Mouse (Mus musculus) CH12.LX (cell line): ENCODE data around the gene Rundc3a. TPM values are rescaled to one million over a fixed set of nuclear protein-coding genes. Genes with fewer than 3 reads are reported as not detected.

ENCODE experiments used
- DNase-seq: peaks from one replicate; pipeline ENCODE4 v3.0.0-alpha.2; 2013; ENCODE audit errors: extremely low read depth
- H3K27ac ChIP-seq: 2 replicates; pipeline ENCODE4 v1.5.1; 2012; ENCODE audit warnings: low read depth, mild to moderate bottlenecking, control low read depth, moderate library complexity; ENCODE audit not compliant: insufficient read depth
- H3K27me3 ChIP-seq: replicated peaks from 2 replicates; pipeline ENCODE3; 2012; ENCODE audit warnings: inconsistent platforms
- H3K36me3 ChIP-seq, 2 experiments: replicated peaks in 1 of 2; 2 replicates each; pipeline versions ENCODE3 to v1.6.1; 2012; ENCODE audit warnings: inconsistent platforms in 1 of 2, low read length in 1 of 2, mild to moderate bottlenecking in 1 of 2, mixed read lengths in 1 of 2, moderate library complexity in 1 of 2; ENCODE audit not compliant: control insufficient read depth in 1 of 2, insufficient read depth in 1 of 2
- H3K4me1 ChIP-seq, 2 experiments: 2 replicates each; pipeline ENCODE4 v1.6.1; 2012; ENCODE audit warnings: inconsistent platforms in 1 of 2, moderate library complexity in 1 of 2; ENCODE audit not compliant: insufficient read depth in 2 of 2, control insufficient read depth in 1 of 2
- H3K4me2 ChIP-seq: 2 replicates; pipeline ENCODE4 v1.6.1; 2012; ENCODE audit warnings: low read depth, mild to moderate bottlenecking, control low read depth; ENCODE audit not compliant: poor library complexity, insufficient read depth, severe bottlenecking
- H3K4me3 ChIP-seq, 3 experiments: fragments of 150-350 bp in 1 of 3; sonication (generic) in 1 of 3; replicated peaks in 1 of 3; 2 replicates each; pipeline versions ENCODE3 to v1.5.1; 2011 to 2012; ENCODE audit warnings: low read depth in 2 of 3, low read length in 2 of 3, mild to moderate bottlenecking in 2 of 3, moderate library complexity in 2 of 3, control low read depth in 1 of 3, improper control_type of control experiment in 1 of 3, inconsistent platforms in 1 of 3, mixed read lengths in 1 of 3; ENCODE audit not compliant: poor library complexity in 1 of 3
- H3K79me2 ChIP-seq: replicated peaks from 2 replicates; pipeline ENCODE4 v1.6.1; 2012; ENCODE audit warnings: mild to moderate bottlenecking, moderate library complexity; ENCODE audit not compliant: control insufficient read depth, poor library complexity, insufficient read depth, severe bottlenecking; ENCODE audit errors: extremely low read depth
- H3K9ac ChIP-seq: 2 replicates; pipeline ENCODE4 v1.6.1; 2012; ENCODE audit warnings: low read depth, mild to moderate bottlenecking, control low read depth, moderate library complexity; ENCODE audit not compliant: insufficient read depth
- H3K9me3 ChIP-seq: replicated peaks from 2 replicates; pipeline ENCODE3; 2012; ENCODE audit warnings: low read length, inconsistent platforms, mixed read lengths
- CHD1 ChIP-seq: IDR thresholded peaks from 2 replicates; pipeline ENCODE4 v1.6.1; 2012; ENCODE audit warnings: low read depth, low read length, improper control_type of control experiment, inconsistent platforms
- CHD2 ChIP-seq: IDR thresholded peaks from 2 replicates; pipeline ENCODE4 v1.6.1; 2011; ENCODE audit warnings: low read length, improper control_type of control experiment
- CTCF ChIP-seq, 2 experiments: IDR thresholded peaks in 1 of 2; conservative IDR thresholded peaks in 1 of 2; 2 replicates each; pipeline ENCODE4 v1.5.1; 2011 to 2012; ENCODE audit warnings: low read depth in 2 of 2, low read length in 2 of 2, improper control_type of control experiment in 1 of 2, inconsistent platforms in 1 of 2, mild to moderate bottlenecking in 1 of 2, moderate library complexity in 1 of 2
- E2F4 ChIP-seq: IDR thresholded peaks from 2 replicates; pipeline ENCODE4 v1.6.1; 2011; ENCODE audit warnings: low read depth, low read length, improper control_type of control experiment; ENCODE audit not compliant: insufficient replicate concordance
- ELF1 ChIP-seq: IDR thresholded peaks from 2 replicates; pipeline ENCODE4 v1.6.1; 2014; ENCODE audit warnings: low read depth, mild to moderate bottlenecking, inconsistent platforms, low read length, improper control_type of control experiment
- ETS1 ChIP-seq: conservative IDR thresholded peaks from 2 replicates; pipeline ENCODE4 v1.6.1; 2012; ENCODE audit warnings: low read depth, mild to moderate bottlenecking, inconsistent platforms, low read length, improper control_type of control experiment, moderate library complexity
- IRF4 ChIP-seq: IDR thresholded peaks from 2 replicates; pipeline ENCODE4 v1.6.1; 2014; ENCODE audit warnings: low read depth, mild to moderate bottlenecking, inconsistent platforms, low read length, improper control_type of control experiment
- JUN ChIP-seq: IDR thresholded peaks from 2 replicates; pipeline ENCODE4 v1.6.1; 2011; ENCODE audit warnings: low read depth, mild to moderate bottlenecking, low read length, improper control_type of control experiment, moderate library complexity; ENCODE audit not compliant: insufficient read depth
- KAT2A ChIP-seq: IDR thresholded peaks from 2 replicates; pipeline ENCODE4 v1.6.1; 2012; ENCODE audit warnings: low read length, improper control_type of control experiment, inconsistent platforms; ENCODE audit not compliant: insufficient replicate concordance
- MAFK ChIP-seq: IDR thresholded peaks from 2 replicates; pipeline ENCODE4 v1.6.1; 2011; ENCODE audit warnings: low read length, improper control_type of control experiment; ENCODE audit not compliant: insufficient replicate concordance
- MEF2A ChIP-seq: IDR thresholded peaks from 2 replicates; pipeline ENCODE4 v1.6.1; 2014; ENCODE audit warnings: low read depth, mild to moderate bottlenecking, inconsistent platforms, low read length, improper control_type of control experiment, borderline replicate concordance
- MXI1 ChIP-seq: IDR thresholded peaks from 2 replicates; pipeline ENCODE4 v1.6.1; 2011; ENCODE audit warnings: mild to moderate bottlenecking, low read depth, low read length, improper control_type of control experiment
- MYC ChIP-seq: IDR thresholded peaks from 2 replicates; pipeline ENCODE4 v1.6.1; 2011; ENCODE audit warnings: low read depth, mild to moderate bottlenecking, improper control_type of control experiment, low read length
- NELFE ChIP-seq: IDR thresholded peaks from 2 replicates; pipeline ENCODE4 v1.6.1; 2011; ENCODE audit warnings: low read depth, low read length, improper control_type of control experiment
- POLR2A ChIP-seq: IDR thresholded peaks from 2 replicates; pipeline ENCODE4 v1.6.1; 2011; ENCODE audit warnings: low read depth, mild to moderate bottlenecking, improper control_type of control experiment, low read length
- POLR2AphosphoS2 ChIP-seq: IDR thresholded peaks from 2 replicates; pipeline ENCODE4 v1.6.1; 2011; ENCODE audit warnings: low read depth, low read length, improper control_type of control experiment
- RAD21 ChIP-seq: IDR thresholded peaks from 2 replicates; pipeline ENCODE4 v1.6.1; 2011; ENCODE audit warnings: low read depth, mild to moderate bottlenecking, low read length, improper control_type of control experiment, moderate library complexity
- RCOR1 ChIP-seq: conservative IDR thresholded peaks from 2 replicates; pipeline ENCODE4 v1.6.1; 2012; ENCODE audit warnings: low read depth, mild to moderate bottlenecking, inconsistent platforms, low read length, improper control_type of control experiment
- TBP ChIP-seq: conservative IDR thresholded peaks from 2 replicates; pipeline ENCODE4 v1.6.1; 2011; ENCODE audit warnings: low read depth, low read length, improper control_type of control experiment
- UBTF ChIP-seq: IDR thresholded peaks from 2 replicates; pipeline ENCODE4 v1.6.1; 2012; ENCODE audit warnings: low read depth, mild to moderate bottlenecking, inconsistent platforms, low read length, improper control_type of control experiment, moderate library complexity
- USF1 ChIP-seq: IDR thresholded peaks from 2 replicates; pipeline ENCODE4 v1.6.1; 2014; ENCODE audit warnings: low read depth, mild to moderate bottlenecking, inconsistent platforms, low read length, improper control_type of control experiment
- USF2 ChIP-seq: conservative IDR thresholded peaks from 2 replicates; pipeline ENCODE4 v1.6.1; 2011; ENCODE audit warnings: low read depth, low read length, improper control_type of control experiment
- ZC3H11A ChIP-seq: IDR thresholded peaks from 2 replicates; pipeline ENCODE4 v1.6.1; 2012; ENCODE audit warnings: low read depth, mild to moderate bottlenecking, inconsistent platforms, low read length, improper control_type of control experiment
- ZMIZ1 ChIP-seq: IDR thresholded peaks from 2 replicates; pipeline ENCODE4 v1.6.1; 2012; ENCODE audit warnings: low read depth, mild to moderate bottlenecking, inconsistent platforms, low read length, improper control_type of control experiment
- ZNF384 ChIP-seq: IDR thresholded peaks from 2 replicates; pipeline ENCODE4 v1.6.1; 2012; ENCODE audit warnings: low read depth, low read length, improper control_type of control experiment, inconsistent platforms
- dilution Hi-C: fragments of 300-500 bp; cut with MboI; formaldehyde crosslinking; loops from 2 replicates; pipeline ENCODE4 v1.14.3; 2020; ENCODE audit warnings: low sequenced_read_pairs; ENCODE audit not compliant: extremely low pct_unique_long_range_greater_than_20kb, extremely low pct_ligation_motif_present
- in situ Hi-C: fragments of 300-500 bp; cut with MboI; formaldehyde crosslinking; loops from 3 replicates; pipeline ENCODE4 v1.14.3; 2019; ENCODE audit warnings: low sequenced_read_pairs, low pct_ligation_motif_present, low pct_unique_long_range_greater_than_20kb, mixed read lengths
- polyA plus RNA-seq: library from polyadenylated mRNA; unstranded; fragments of >175 nt; gene quantifications from 2 replicates; pipeline ENCODE4 v1.2.1, GENCODE M21; 2012; ENCODE audit warnings: low read depth; ENCODE audit not compliant: insufficient read length
- total RNA-seq, 2 experiments: library from RNA; depleted of rRNA; stranded (reverse); fragments of 300-350 nt in 1 of 2; fragments of >200 nt in 1 of 2; gene quantifications; 2 replicates each; pipeline ENCODE4 v1.2.3; 2012 to 2014

Gene Rundc3a
- total and polyA plus RNA-seq, 3 experiments: 1.4 to 16.3 (median 3.3) TPM

DNA sequence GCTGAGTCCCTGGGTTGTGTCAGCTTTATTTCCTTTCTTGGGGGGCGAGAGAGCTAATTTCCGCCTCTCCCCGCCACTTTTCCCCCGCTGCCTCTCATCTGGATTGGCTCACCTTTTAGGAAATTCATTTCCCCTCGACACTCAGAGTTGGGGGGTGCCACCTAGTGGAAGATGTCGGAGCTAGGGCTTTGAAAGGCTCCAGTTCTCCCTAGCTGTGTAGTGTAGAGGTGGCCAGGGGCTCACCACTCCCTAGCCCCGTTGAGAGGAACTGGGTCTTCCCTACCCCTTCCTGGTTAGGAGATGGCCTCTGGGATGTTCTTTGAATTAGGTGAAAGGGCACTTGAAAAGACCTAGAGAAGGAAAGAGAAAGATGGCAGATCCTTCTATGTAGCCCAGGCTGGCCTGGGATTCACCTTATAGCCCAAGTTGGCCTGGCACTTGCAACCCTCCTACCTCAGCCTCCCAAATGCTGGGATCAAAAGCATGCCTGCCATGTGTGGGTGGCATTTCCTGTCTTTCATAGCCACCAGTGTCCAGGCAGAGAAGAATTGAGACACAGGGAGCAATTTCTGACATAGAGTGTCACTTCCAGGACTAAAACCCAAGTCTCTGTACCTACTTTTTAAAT, 37.9 kb downstream of the Rundc3a start (continued):
- TF ChIP-seq CHD1 (peak; percentile 92; the same call in 1 of the 2 replicates), RCOR1 (no peak), POLR2A (no peak; the same call in none of the 2 replicates), ETS1 (peak; percentile 44; the same call in 1 of the 2 replicates), UBTF (no peak), MEF2A (no peak), CTCF (conservative IDR thresholded peaks at IDR 0.05 in 1 of 2, IDR thresholded peaks at IDR 0.05 in 1 of 2; ENCODE audit: low read depth in 2 of 2, low read length in 2 of 2) (peak; percentile 27 to 92; a peak in 3 of 4 replicates)

DNA sequence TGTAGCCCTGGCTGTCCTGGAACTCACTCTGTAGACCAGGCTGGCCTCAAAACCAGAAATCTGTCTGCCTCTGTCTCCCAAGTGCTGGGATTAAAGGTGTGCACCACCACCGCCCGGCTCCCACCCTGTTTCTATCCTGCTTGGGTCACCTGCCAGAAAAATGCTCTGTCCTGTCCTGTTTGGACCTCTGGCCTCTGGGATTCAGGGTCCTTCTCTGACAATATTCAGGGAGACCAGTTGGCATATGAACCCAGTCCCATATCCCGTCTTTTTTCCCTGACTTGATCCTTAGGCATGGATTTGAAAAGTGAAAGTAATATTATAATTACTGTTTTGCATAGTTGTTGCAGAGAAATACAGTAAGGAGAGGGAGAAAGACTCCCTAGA, 38.5 kb downstream of the Rundc3a start:
- no peaks in the 10 kb centered on the region for H3K27me3 ChIP-seq
- dilution Hi-C loops: no loop called here
- H3K4me3 ChIP-seq: peak overlapping the region; percentile 38 to 60 (median 43)

DNA sequence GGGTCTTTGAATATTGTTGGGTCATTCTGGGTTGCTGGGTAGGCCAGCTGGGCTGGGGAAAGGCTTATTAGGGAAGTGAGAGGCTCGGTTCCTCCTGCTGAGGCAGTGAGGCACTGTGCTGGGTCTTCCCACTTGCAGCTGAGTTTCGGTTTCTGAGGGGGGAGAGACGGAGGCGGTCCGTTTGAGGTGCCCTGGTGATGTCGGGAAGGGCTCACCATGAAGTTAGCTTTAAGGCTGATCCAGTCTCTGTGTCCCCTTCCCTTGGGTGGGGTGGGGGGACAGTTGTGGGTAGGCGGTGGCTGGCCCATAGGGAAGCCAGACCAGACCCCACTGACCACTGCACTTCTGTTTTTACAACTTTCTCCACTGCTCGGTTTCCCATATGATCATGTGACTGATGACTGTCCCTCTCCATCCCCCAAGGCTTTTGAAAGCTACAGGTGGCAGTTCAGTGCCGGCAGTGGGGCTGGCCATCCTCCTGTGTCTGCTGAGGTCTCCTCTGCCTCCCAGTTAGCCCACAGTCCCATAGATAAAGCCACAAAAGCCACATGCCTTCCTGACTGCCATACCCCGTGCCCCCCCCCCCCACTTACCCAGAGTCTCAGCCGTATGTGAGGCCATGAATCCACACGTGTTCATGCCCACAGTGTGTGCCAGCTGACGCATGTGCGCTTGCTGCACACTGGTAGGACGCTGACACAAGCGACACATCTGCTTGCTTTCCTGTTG, 39.1 kb downstream of the Rundc3a start:
- in situ Hi-C loops (loop anchor here (5.0 kb wide), 1 partner anchor 130 kb away; no protein-coding TSS in a partner anchor), dilution Hi-C loops (no loop called here)
- no peaks in the 10 kb centered on the region for H3K79me2 ChIP-seq
- peak overlapping the region; percentile 14; the same call in 1 of the 2 replicates for H3K9ac ChIP-seq
- peak overlapping the region; percentile 41 for H3K4me2 ChIP-seq
- peaks cover 21 to 35% of the 10 kb centered on the region in 2 experiments for H3K36me3 ChIP-seq
- peak; percentile 99 for DNase-seq
- H3K9me3 ChIP-seq: peaks cover 14% of the 10 kb centered on the region
- peaks cover 27 to 53% of the 10 kb centered on the region in 2 experiments for H3K4me1 ChIP-seq
- H3K27ac ChIP-seq: peak overlapping the region; percentile 88
- peak overlapping the region; percentile 24 to 60 (median 43) for H3K4me3 ChIP-seq
- H3K27me3 ChIP-seq: no peaks in the 10 kb centered on the region
- TF ChIP-seq USF2 (peak; percentile 85), MAFK (peak; percentile 90), POLR2A (peak; percentile 68), CTCF (conservative IDR thresholded peaks at IDR 0.05 in 1 of 2, IDR thresholded peaks at IDR 0.05 in 1 of 2; ENCODE audit: low read depth in 2 of 2, low read length in 2 of 2) (no peak), MXI1 (peak; percentile 90), RCOR1 (peak; percentile 99), ETS1 (peak; percentile 98), CHD1 (no peak), MEF2A (peak; percentile 89), RAD21 (no peak), TBP (peak; percentile 78), CHD2 (peak; percentile 86), JUN (no peak; the same call in 1 of the 2 replicates), IRF4 (peak; percentile 98), NELFE (no peak; the same call in 1 of the 2 replicates), ZNF384 (no peak), ZC3H11A (no peak), E2F4 (no peak), MYC (peak; percentile 93)

More for the DNA sequence above, 38.5 kb downstream of the Rundc3a start:
- in situ Hi-C loops: loop anchor here (5.0 kb wide), 1 partner anchor 129 kb away; no protein-coding TSS in a partner anchor
- Histone ChIP-seq H3K36me3 (peaks cover 21 to 32% of the 10 kb centered on the region in 2 experiments), H3K79me2 (no peaks in the 10 kb centered on the region), H3K9ac (no peak overlapping the region), H3K4me2 (peak overlapping the region; percentile 73), H3K9me3 (peaks cover 9% of the 10 kb centered on the region), H3K27ac (peak overlapping the region; percentile 78), H3K4me1 (peaks cover 27 to 53% of the 10 kb centered on the region in 2 experiments)
- TF ChIP-seq TBP: 0 out of 2 replicates have a peak, but pooled peaks have one; percentile 30
- peak; percentile 86; the same call in 1 of the 2 replicates for TF ChIP-seq CHD1
- TF ChIP-seq ELF1: no peak
- TF ChIP-seq KAT2A: 0 out of 2 replicates have a peak, but pooled peaks have one; percentile 10
- no peak; the same call in 1 of the 2 replicates for TF ChIP-seq ZMIZ1
- peak; percentile 29; the same call in 1 of the 2 replicates for TF ChIP-seq JUN
- TF ChIP-seq POLR2AphosphoS2: no peak
- TF ChIP-seq USF1: no peak
- TF ChIP-seq CHD2: no peak
- peak; percentile 6; the same call in 1 of the 2 replicates for TF ChIP-seq ZNF384
- TF ChIP-seq MXI1: peak; percentile 12; the same call in 1 of the 2 replicates
- DNase-seq: no peak
